Mouse (Mus musculus) liver, adult 2 months (tissue): Measurements from ENCODE around the gene Slc2a10. TPM values are rescaled to one million over a fixed set of nuclear protein-coding genes. Genes with fewer than 3 reads are reported as not detected.

Source experiments
- DNase-seq: peaks from one replicate; pipeline ENCODE4 v3.0.0-alpha.2; 2011; ENCODE audit warnings: low read depth, low spot score; ENCODE audit errors: extremely low read depth
- H3K27ac ChIP-seq: fragments of 200-500 bp; replicated peaks from 2 replicates; pipeline ENCODE4 v1.5.1; 2012; ENCODE audit warnings: low read depth, mild to moderate bottlenecking, control low read depth, inconsistent platforms, low read length; ENCODE audit not compliant: insufficient read depth
- H3K27me3 ChIP-seq: fragments of 200-500 bp; 2 replicates; pipeline ENCODE4 v1.6.1; 2012; ENCODE audit warnings: mild to moderate bottlenecking, moderate library complexity, low read length, inconsistent platforms; ENCODE audit not compliant: control insufficient read depth, insufficient read depth
- H3K36me3 ChIP-seq: fragments of 200-500 bp; 2 replicates; pipeline ENCODE4 v1.6.1; 2012; ENCODE audit warnings: low read length, inconsistent platforms; ENCODE audit not compliant: control insufficient read depth, insufficient read depth
- H3K4me1 ChIP-seq: fragments of 200-500 bp; 2 replicates; pipeline ENCODE4 v1.6.1; 2011; ENCODE audit warnings: low read length; ENCODE audit not compliant: control insufficient read depth, insufficient read depth
- H3K4me3 ChIP-seq: fragments of 200-500 bp; 2 replicates; pipeline ENCODE4 v1.5.1; 2011; ENCODE audit warnings: low read depth, mild to moderate bottlenecking, control low read depth, low read length, moderate library complexity; ENCODE audit not compliant: insufficient read depth
- H3K79me2 ChIP-seq: fragments of 200-500 bp; 2 replicates; pipeline ENCODE4 v1.6.1; 2012; ENCODE audit warnings: inconsistent platforms, mild to moderate bottlenecking, low read length, moderate library complexity; ENCODE audit not compliant: control insufficient read depth, insufficient read depth
- H3K9ac ChIP-seq: fragments of 200-500 bp; 2 replicates; pipeline ENCODE4 v1.6.1; 2012; ENCODE audit warnings: low read depth, mild to moderate bottlenecking, control low read depth, inconsistent platforms, low read length
- CTCF ChIP-seq: fragments of 200-500 bp; IDR thresholded peaks from 2 replicates; pipeline ENCODE4 v1.5.1; 2011; ENCODE audit warnings: low read depth, low read length, control low read depth
- POLR2A ChIP-seq: fragments of 200-500 bp; IDR thresholded peaks from 2 replicates; pipeline ENCODE4 v1.6.1; 2011; ENCODE audit warnings: low read length, control low read depth; ENCODE audit not compliant: insufficient read depth; ENCODE audit errors: extremely low read depth
- whole genome bisulfite sequencing: fragments of 180-500 bp; shearing (Covaris S2); methylation state at CpG from one replicate; pipeline ENCODE4 v1.1.7; 2018; 5-methylcytosine and 5-hydroxymethylcytosine counted together
- polyA plus RNA-seq: library from polyadenylated mRNA; depleted of rRNA; stranded (reverse); fragments of >200 nt; gene quantifications from 2 replicates; pipeline ENCODE4 v1.2.3, GENCODE M21; 2012
- total RNA-seq: library from RNA; depleted of rRNA; stranded (reverse); fragments of >200 nt; gene quantifications from 2 replicates; pipeline ENCODE4 v1.2.3, GENCODE M21; 2014

The Slc2a10 gene
- total and polyA plus RNA-seq, 2 experiments: 0.09 to 0.11 TPM

DNA sequence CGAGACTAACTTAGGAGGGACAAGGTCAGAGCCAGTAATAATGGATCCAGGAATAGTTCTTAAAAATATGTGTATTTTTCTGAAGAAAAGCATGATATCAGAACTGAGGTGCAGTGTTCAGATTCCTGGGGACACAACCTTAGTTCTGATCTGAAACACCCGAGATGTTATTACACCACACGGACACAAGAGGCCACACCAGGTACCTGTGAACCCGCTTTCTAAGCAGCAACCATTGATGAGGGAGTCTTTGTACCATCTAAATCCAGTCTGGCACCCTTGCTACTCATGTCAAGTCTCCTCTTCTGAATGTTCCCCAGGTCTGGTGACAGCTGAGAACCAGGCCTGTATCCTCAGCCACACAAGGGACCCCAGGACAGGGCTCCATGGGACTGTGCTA, 22.0 kb downstream of the Slc2a10 start:
- Histone ChIP-seq H3K4me1 (no peaks in the 10 kb centered on the region), H3K36me3 (no peaks in the 10 kb centered on the region), H3K27me3 (no peaks in the 10 kb centered on the region), H3K9ac (no peak overlapping the region), H3K79me2 (no peaks in the 10 kb centered on the region), H3K27ac (no peak overlapping the region), H3K4me3 (no peak overlapping the region)
- WGBS: 65% methylated on average over 4 of the region's 4 CpGs
- TF ChIP-seq CTCF (no peak), POLR2A (no peak)
- DNase-seq: no peak

DNA sequence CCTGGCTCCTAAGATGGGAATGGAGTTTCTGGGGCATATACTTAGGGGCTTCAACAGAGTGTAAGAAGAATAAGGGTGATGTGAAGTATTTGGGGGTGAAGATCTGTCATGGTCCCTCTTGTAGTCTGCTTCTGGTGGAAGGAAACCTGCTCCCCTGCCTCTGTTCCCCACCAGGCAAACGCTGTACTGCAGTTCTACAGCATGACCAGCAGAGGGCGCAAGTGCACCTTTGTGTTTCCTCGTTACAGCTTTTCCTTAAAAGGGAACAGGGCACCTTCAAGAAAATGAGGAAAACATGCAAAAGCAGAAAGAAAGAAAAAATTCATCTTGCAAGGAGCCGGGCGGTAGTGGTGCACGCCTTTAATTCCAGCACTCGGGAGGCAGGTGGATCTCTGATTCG, 25.5 kb downstream of the Slc2a10 start:
- Histone ChIP-seq H3K4me3 (no peak overlapping the region), H3K36me3 (no peaks in the 10 kb centered on the region), H3K27ac (no peak overlapping the region), H3K4me1 (no peaks in the 10 kb centered on the region), H3K79me2 (no peaks in the 10 kb centered on the region), H3K9ac (no peak overlapping the region), H3K27me3 (no peaks in the 10 kb centered on the region)
- TF ChIP-seq CTCF: peak; percentile 94
- no peak for TF ChIP-seq POLR2A
- DNase-seq: peak; percentile 20
- 16% methylated on average over 8 of the region's 8 CpGs for WGBS

DNA sequence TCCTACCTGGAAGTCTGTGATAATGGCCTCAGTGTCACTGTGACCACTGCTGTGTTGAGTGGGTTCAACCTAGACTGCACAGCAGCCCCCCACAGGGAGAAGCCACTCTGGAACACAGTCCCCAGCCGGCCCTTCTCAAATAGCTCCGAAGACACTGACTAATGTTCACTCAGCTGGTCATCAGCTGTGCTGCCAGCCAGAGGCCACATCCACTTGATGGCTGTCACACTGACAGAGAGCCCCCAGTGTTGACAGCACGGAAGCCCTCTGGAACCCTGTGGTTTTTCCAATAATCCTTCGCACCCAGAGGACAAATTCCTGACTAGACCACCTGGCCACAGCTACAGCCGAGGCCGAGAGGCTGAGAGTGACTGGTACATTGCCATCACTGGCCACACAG, 30.2 kb downstream of the Slc2a10 start:
- H3K27me3 ChIP-seq: no peaks in the 10 kb centered on the region
- H3K27ac ChIP-seq: no peak overlapping the region
- H3K36me3 ChIP-seq: no peaks in the 10 kb centered on the region
- no peak overlapping the region for H3K9ac ChIP-seq
- H3K4me1 ChIP-seq: no peaks in the 10 kb centered on the region
- TF ChIP-seq CTCF: no peak
- H3K4me3 ChIP-seq: no peak overlapping the region
- no peaks in the 10 kb centered on the region for H3K79me2 ChIP-seq
- no peak for DNase-seq
- WGBS: 75% methylated on average over 6 of the region's 6 CpGs

DNA sequence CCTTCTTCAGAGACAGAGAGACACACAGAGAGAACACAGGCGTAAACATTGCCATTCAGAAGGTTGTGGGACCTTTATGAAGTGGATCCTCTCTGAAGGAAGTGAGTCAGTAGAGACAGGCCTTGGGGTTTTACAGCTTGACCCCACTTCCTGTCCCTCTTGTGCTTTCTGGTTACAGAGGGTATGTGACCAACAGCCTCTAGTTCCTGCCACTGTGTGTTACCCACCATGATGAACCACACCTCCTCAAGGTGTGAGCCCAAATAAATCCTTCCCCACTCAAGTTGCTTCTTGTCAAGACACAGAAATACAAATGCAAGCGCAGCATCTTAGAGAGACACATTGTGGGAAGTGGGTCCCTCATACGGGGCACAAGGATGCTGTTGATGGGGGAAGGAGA, 37.4 kb downstream of the Slc2a10 start:
- Histone ChIP-seq H3K79me2 (no peaks in the 10 kb centered on the region), H3K27me3 (no peaks in the 10 kb centered on the region), H3K4me1 (no peaks in the 10 kb centered on the region), H3K9ac (no peak overlapping the region), H3K27ac (no peak overlapping the region), H3K36me3 (no peaks in the 10 kb centered on the region), H3K4me3 (no peak overlapping the region)
- TF ChIP-seq POLR2A: no peak
- TF ChIP-seq CTCF: no peak
- DNase-seq: no peak
- 79% methylated on average over 3 of the region's 3 CpGs for whole genome bisulfite sequencing

DNA sequence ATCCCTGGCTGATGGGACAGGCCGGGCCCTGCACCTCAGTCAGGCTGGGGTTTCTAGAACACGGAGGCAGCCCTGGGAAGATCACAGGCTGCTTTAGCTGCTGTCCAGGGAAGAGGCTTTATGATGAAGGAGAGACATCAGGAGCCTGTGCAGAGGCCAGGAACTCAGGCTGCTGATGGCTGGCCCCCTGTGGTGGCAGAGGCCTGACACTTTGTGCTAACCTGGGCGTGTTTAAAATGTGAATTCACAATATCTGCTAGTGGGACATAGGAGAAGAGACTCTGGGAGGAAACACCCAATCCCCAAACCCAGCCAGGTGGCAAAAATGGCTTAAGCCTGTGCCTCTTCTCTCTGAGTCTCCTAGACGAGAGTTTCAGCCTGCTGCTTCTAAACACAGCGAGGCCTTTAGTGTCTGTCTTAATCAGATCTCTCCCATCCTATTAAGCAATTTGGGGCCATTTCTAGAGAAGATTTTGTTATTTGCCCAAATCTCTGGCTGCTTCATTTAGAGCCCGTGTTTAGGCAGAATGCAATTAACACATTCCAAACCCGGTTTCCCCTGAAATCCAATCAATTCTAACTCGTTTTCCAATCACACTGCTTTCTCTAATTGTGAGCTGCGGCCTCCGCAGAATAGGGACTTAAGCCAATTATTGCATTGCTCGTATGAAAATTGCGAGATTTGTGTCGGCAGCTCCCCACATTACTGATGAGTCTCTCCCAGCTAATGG, 39.5 kb downstream of the Slc2a10 start:
- no peak overlapping the region for H3K9ac ChIP-seq
- H3K4me3 ChIP-seq: no peak overlapping the region
- H3K4me1 ChIP-seq: no peaks in the 10 kb centered on the region
- TF ChIP-seq POLR2A: no peak
- TF ChIP-seq CTCF: no peak
- no peak overlapping the region for H3K27ac ChIP-seq
- DNase-seq: no peak
- WGBS: 66% methylated on average over 13 of the region's 13 CpGs
- H3K27me3 ChIP-seq: no peaks in the 10 kb centered on the region
- no peaks in the 10 kb centered on the region for H3K36me3 ChIP-seq
- H3K79me2 ChIP-seq: no peaks in the 10 kb centered on the region

DNA sequence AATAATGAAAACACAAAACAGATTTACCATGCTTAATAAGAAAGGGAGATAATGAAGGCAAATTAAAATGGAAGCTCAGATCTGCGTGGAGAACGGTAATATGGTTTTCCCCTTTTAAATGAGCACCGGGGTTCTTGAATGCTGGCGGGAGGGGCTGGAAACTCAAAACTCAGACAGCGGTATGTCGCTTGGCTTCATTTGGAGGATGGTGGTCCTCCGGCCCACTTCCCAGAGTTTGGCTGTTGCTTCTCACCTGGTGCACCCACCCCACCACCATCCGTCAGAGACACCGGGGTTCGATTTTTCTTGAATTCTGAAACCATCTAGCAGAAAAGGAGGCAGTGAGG, 40.1 kb downstream of the Slc2a10 start:
- Histone ChIP-seq H3K9ac (no peak overlapping the region), H3K79me2 (no peaks in the 10 kb centered on the region), H3K27me3 (no peaks in the 10 kb centered on the region), H3K4me3 (no peak overlapping the region), H3K27ac (no peak overlapping the region), H3K36me3 (no peaks in the 10 kb centered on the region), H3K4me1 (no peaks in the 10 kb centered on the region)
- no peak for DNase-seq
- TF ChIP-seq POLR2A: no peak
- no peak for TF ChIP-seq CTCF
- WGBS: 92% methylated on average over 10 of the region's 10 CpGs
